Mouse (Mus musculus): ENCODE data around the gene Tor1aip2. TPM values are rescaled to one million over a fixed set of nuclear protein-coding genes. Genes with fewer than 3 reads are reported as not detected.

The Tor1aip2 gene
- polyA plus RNA-seq, 1 experiment from 2014 or later: 43.7 TPM

DNA sequence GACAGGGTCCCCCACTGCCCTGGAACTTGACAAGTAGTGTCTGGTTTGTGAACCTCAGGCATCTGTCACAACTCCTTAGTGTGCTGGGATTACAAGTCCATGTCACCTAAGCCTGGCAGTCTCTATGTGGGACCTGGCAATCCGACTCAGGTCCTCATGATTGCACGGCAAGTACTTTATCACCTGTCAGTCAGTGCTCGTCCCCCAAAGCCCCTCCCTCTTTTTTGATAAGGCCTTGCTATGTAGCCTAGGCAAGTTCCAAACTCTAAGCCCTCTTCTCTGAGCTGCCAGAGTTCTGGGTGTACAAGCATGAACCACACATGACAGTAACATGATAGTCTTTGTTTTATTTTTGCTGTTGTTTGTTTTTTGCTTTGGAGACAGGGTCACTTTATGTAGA is 81.6 kb downstream of the Tor1aip2 start:
- no peak overlapping the region for H3K9ac ChIP-seq (replicated peaks)
- no peak for ATAC-seq
- WGBS (ENCODE audit: insufficient replicate concordance): 28% methylated on average over 3 of the region's 3 CpGs

More for the DNA sequence above, 81.6 kb downstream of the Tor1aip2 start:
- H3K9me3 ChIP-seq (ENCODE audit: low read length): no peaks in the 10 kb centered on the region
- H3K27ac ChIP-seq (ENCODE audit: low read depth): no peak overlapping the region
- TF ChIP-seq EP300 (IDR thresholded peaks at IDR 0.05; ENCODE audit: low read depth) (no peak), CTCF (IDR thresholded peaks at IDR 0.05; ENCODE audit: low read depth) (no peak)
- DNase-seq: no peak
- no peaks in the 10 kb centered on the region for H3K4me1 ChIP-seq (ENCODE audit: insufficient read depth)
- H3K4me2 ChIP-seq (ENCODE audit: low read depth, low read length): no peak overlapping the region
- H3K27me3 ChIP-seq (ENCODE audit: insufficient read depth, low read length): no peaks in the 10 kb centered on the region
- H3K4me3 ChIP-seq (ENCODE audit: low read depth, low read length): no peak overlapping the region
- no peaks in the 10 kb centered on the region for H3K36me3 ChIP-seq (replicated peaks; ENCODE audit: insufficient read depth, low read length)

Other genes with a start within 250 kb of the Tor1aip2 start
- 238 and 239 TPM in 2 replicates for gene Qsox1, start 222.5 kb upstream of the Tor1aip2 start, polyA plus RNA-seq (2015; fragmentation: Nextera tagmentation; extraction: Ambion mirVana)
- 4.6 and 5.7 TPM in 2 replicates for gene Cep350, start 62.1 kb upstream of the Tor1aip2 start, polyA plus RNA-seq (2015; fragmentation: Nextera tagmentation; extraction: Ambion mirVana)
- 29.1 and 29.2 TPM in 2 replicates for gene Tor1aip1, start 1.1 kb downstream of the Tor1aip2 start, polyA plus RNA-seq (2015; fragmentation: Nextera tagmentation; extraction: Ambion mirVana)
- gene Fam163a, start 169.6 kb downstream of the Tor1aip2 start, polyA plus RNA-seq (2015; fragmentation: Nextera tagmentation; extraction: Ambion mirVana): 0.05 and 0.07 TPM in 2 replicates

Data from liver, postnatal 0 days (tissue).